Mouse (Mus musculus) liver (tissue): ENCODE results near the gene Gse1.

Experiments
- DNase-seq: peaks from one replicate; pipeline ENCODE4 v3.0.0-alpha.2; 2020; ENCODE audit warnings: mixed read lengths

Gse1 gene

DNA sequence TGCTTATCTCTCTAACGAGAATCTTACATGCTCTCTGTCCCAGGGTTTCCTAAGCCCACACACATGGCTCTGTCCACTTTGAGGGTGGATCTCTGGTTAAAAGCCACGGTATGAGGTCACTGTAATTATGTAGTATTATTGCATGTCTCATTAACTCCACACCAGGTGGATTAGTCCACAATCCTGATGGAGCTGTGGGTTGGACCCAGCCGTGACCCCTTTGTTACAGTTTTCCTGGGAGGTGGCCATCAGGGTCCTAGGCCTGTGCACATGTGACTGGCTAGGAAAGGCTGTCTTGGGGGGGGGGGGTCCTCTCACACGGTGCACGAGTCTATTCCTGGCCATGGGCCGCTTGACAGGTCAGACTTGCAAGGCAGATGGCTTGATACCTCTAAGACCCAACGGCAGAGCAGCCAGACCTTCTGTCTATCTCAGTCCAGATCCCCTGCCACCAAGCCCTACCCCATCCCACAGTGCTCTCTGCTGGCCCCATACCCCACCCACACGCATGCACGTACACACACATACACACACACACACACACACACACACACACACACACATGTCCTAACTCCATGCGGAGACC lies 77.6 kb downstream of the Gse1 start:
- DNase-seq, result no peak

DNA sequence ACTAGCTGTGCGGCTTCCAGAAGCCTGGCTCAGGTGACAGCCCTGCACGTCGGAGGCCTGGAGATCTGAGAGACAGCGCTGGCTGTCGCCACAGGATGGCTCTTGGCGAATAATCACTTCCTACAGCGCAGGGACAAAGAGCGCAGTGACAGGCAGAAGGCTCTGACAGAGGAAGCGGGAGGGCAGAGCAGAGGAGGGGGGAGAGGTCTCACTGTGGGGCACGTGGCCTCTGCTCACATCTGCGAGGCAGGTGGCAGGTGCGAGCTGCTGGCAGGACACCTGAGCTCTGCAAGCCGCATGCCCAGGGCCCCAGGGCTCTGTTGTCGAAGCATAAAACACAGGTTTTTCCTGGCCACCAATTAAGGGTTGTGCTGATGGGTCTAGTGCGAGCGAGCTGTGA lies 78.8 kb downstream of the Gse1 start:
- DNase-seq, result no peak

DNA sequence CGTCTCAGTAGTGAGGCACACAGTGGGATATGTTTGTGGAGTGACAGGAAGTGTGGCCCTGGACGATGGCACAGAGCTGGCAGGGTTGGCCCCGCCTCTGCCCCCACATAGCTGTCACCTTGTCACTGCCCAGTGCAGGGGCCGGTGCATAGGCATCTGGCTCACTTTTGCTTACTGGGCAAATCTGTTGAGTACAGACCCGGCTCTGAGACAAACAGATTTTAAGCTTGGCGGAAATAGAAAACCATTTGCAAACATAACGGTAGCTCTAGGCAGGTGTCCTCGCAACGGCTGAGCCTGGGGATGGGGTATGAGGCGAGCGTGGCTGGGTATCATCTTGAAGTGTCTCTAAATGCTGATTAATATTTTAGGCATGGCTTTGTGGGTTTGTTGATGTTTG lies 79.3 kb downstream of the Gse1 start:
- DNase-seq, result no peak

DNA sequence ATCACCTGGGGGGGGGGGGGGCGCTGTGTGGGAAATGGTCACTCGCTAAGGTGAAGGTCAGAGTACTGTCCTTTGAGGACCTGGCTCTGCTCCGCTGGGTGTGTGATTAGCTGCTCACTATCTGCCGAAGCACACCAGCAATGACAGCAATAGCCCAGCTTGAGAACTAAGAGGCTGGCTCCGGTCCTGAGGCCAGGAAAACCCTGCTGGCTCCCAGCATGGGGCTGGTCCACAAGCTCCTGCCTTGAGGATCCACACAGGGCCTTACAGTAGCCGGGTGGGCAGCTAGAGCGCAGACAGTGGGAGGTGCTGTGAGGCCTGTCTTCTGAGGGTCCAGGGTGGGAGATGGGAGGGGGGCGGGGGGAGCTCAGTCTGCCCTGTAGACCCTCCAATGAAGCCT lies 79.9 kb downstream of the Gse1 start:
- DNase-seq, result no peak

DNA sequence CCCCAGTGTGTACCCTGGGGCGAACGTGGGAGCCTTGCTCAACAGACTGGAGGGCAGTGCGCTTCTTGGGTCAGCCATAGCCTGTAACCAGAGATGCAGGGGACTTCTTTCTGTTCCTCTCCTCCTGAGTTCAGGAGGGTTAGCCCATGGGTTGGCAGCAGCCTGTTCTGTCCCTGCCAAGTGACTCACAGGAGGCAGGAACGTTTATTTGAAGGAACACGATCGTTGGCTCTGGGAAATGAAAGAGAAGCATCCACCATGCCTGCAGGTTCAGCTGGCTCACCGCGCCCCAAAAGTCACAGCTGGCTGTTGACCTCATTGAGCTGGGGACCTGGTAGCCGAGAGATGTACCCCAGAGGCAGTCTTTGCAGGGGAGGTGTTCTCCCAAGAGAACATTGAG lies 80.3 kb downstream of the Gse1 start:
- DNase-seq, result no peak

DNA sequence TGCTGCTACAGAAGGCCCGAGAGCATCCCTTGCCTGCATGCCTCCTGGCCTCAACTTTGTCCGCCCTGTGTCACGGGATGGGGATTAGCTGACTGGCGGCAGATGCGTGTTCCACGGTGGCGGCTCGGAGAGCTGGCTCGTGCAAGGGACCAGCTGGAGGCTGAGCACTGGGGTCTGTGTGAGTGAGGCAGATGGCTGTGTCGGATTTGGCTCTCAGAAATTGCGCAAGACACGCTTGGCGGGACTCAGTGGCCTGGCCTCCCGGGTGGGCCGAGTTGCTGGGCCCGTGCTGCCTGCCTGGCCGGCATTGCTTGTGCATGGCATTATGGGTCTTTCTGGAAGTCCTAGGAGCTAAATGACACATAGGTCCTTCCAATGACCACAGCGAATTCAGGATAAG lies 81.1 kb downstream of the Gse1 start:
- peak; percentile 23 for DNase-seq

DNA sequence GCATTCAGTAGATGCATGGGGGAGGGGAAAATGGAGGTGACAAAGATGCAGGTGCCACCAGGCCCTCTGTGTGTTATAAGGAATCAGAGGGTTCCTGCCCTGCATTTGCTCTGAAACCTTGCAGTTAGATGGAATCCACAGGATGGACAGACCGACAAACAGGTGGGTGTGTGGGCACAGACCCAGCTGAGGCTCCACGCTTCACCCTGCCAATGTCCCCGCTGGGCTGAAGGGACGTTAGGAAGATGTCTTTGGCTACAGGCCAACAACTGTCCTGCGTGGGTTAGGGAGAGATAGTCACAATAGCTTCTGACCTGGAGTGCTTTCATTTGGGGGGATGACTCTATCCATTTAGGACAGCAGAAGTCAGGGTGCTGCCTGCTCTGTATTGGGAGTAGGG lies 81.8 kb downstream of the Gse1 start:
- DNase-seq, result no peak

DNA sequence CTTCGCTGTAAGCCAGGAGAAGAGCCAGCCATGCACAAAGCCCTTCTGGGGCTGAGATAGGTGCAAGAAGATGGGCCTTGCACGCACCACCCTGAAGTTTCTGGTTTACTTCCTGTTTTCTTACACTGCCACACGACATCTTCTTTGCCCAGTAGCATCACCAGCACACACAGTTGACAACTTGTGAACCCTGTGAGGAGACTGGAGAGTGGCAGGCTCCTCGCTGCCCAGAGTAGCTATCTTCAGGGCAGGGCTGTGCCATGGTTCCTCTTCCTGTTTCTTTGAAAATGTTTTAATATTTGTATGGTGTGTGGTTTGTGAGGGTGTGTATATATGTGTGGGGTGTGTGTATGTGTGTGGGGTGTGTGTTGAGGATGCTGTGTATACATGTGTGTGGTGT lies 84.2 kb downstream of the Gse1 start:
- no peak for DNase-seq

DNA sequence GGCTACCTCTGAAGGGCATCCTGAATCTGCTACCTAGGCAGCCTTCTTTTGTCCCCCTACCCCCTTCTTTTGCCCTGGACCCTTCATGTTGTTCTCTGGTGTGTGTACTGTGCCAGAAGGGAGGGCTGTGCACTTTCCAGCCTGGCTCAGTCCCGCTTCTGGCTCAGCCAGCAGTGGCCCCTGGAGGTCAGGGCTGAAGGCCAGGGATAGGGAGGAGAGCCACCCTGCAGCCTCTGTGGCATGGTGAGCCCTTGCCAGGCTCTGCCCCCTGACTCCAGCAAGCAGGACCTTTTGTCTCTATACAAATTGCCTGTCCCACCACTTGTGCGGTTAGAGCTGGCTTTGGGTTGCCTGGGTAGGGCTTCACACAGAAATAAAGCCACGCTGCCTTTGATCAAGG lies 85.4 kb downstream of the Gse1 start:
- no peak for DNase-seq

DNA sequence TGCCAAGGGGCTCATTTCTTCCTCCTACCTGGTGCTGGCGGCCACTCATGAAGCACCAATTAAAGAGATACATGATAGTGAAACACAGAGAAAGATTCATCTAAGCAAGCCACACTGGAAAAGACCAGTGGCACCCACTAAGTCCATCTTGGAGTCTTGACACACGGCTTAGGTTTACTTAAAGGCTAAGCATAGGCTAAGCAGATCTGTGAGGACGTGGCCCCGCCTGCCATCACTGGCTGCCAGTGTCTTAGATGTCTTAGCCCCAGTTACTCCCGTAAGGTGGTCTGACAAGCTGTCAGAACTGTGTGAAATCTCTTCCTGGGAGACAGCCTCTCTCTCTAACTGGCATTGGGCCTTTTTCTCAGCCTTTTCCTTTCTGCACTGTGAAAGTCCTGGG lies 86.7 kb downstream of the Gse1 start:
- no peak for DNase-seq

DNA sequence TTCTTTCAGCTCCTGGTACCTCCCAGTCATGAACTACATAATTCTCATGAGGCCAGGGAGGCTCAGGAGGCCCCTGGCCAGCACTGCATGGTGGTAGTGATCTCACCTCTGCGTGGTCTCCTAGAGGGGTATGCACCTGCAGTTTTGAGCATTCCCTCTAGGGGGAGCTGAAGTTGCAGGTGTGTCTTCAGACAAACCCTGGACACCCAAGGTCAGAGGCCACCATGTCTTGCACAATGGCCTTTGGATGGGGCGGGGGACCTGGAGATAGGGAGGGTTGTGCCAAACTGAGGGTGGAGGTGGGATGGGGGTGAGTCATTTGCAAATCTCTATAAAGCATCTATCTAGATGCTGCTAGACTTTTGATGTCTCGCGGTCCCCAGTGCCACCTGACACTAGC lies 87.4 kb downstream of the Gse1 start:
- DNase-seq, result peak; percentile 62

DNA sequence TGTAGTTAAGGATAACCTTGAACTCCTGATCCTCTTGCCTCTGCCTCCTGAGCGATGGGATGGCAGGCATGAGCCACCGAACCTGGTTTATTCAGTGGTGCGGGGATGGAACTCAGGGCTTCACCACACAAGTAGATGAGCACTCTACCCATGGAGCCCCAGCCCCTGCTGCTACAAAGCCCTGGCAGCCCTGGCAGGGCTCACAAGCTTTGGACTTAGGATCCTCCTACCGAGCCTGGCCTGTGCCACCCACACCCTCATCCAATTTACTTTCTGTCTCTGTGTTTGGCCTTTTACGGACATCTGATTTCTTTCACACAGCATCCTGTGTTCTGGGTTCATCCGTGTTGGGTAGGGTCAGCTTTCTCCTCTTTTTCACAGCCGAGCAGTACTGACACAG lies 88.5 kb downstream of the Gse1 start:
- DNase-seq, result no peak

DNA sequence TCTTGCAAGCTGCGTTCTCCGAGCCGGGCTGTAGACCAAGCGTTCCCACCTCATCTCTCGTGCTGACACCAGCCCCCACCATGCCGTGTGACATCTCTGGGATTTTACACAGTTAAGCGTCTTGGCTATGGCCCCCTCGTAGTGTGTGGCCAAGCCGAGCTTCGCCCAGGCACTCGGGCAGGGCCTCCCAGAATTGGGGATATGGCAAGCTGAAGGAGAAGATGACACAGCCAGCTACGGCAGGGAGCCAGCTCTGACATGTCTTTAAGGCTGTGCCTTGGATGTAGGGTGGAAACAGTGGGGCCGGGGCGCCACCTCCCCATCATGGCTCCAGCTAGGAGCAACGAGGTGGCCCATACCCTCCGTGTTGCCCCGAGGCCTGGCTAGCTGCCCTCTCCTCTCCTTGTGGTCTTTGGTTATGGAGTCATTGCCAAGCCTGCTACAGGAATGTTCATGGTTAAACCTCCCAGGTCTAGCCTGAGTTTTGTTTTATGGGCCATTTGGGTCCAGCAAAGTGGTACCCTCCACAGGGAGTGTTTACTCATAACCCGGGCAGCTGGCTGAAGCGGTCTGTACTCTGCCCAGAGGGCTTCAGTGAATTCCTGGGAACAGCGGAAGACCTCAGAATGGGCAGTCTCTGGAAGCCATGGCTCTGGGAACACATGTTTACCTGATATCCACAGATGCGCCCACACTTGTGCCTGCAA lies 89.0 kb downstream of the Gse1 start:
- DNase-seq, result no peak

DNA sequence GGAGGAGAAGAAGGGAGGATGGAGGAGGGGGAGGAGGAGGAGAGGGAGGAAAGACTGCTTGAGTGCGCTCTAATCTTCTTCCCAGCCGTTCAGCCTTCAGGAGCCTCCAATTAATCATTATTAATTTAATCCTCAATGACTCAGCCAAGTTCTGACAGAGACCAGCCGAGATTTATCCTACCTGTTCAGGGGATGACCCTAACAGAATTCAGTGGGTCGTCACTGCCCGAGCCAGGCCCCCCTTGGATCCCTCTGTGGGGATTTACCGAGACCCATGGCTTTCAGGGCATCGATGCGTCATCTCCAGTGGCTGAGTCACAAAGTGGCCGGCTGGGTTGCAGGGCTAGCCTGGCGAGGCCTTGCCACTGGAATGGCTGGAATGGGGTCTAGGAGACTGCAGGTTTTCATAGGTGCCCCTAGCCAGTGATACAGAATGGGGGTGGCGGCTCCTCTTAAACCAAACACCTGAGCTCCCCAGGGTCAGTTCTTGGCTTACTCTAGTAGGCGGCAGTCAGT lies 90.3 kb downstream of the Gse1 start:
- no peak for DNase-seq

DNA sequence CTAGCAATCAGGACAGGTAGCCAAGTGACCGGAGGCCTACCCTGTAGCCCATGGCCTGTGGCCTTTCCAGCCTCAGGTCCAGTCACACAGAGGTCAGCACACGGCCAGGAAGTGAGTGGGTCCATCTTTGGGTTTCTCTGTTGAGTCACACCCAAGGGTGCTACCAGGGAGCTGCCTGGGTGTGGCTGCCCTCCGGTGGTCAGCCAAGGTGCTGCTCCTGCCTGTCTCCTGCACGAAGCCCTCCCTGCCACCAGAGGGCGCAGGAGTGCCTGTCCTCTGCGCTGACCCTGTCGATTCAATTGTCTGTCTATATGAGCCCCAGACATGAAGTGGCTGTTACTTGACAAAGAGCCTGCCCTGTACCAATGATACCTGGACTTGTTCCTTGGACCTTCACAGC lies 91.2 kb downstream of the Gse1 start:
- peak; percentile 90 for DNase-seq

DNA sequence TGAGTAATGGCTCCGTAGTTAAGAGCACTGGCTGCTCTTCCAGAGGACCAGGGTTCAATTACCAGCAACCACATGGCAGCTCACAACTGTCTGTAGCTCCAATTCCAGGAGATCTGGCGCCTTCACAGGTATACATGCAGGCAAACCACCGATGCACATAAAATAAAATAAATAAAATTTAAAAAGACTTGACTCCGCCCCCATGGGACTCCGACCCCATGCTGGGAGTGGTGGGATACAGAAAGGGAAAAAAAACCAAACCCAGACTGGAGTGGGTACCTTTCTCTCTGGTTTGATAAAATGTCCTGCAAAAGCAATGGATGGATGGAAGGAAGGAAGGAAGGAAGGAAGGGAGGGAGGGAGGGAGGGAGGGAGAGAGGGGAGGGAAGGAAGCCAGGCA lies 91.9 kb downstream of the Gse1 start:
- no peak for DNase-seq

DNA sequence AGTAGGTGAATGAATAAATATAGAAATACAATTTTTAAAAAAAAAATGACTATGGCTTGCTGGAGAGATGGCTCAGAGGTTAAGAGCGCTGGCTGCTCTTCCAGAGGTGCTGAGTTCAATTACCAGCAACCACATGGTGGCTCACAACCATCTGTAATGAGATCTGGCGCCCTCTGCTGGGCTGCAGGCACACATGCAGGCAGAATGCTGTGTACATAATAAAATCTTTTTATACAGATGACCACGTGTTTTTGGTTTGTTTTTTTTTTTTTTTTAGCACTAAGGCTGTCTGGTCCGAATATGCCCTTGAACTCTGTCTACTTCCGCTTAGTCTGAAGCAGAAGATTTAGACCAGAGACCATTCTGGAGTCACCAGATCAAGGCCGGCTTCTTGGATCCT lies 93.5 kb downstream of the Gse1 start:
- DNase-seq, result peak; percentile 71

DNA sequence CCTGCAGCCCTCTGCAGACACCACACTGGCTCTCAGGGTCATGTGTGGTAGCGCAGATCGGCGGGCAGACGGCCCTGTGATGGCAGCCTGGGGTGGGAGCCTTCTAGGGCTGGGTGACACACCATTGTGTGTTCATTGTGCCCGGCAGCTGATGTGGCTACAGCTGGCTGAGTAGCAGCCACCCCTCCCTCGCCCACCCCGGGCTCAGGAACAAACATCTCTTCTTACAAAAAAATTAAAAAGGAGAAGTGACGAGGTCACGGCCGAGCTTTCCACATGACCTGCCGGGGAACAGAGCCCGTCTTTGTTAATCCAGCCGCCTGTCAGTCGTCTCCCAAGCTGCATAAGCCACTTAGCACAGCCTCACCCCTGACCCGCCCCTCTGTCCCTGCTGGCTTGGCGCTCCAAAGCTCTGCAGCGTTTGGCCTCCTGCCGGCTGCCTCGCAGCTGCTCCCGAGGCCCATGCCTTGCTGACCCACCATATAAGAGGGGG lies 94.7 kb downstream of the Gse1 start:
- peak; percentile 52 for DNase-seq

DNA sequence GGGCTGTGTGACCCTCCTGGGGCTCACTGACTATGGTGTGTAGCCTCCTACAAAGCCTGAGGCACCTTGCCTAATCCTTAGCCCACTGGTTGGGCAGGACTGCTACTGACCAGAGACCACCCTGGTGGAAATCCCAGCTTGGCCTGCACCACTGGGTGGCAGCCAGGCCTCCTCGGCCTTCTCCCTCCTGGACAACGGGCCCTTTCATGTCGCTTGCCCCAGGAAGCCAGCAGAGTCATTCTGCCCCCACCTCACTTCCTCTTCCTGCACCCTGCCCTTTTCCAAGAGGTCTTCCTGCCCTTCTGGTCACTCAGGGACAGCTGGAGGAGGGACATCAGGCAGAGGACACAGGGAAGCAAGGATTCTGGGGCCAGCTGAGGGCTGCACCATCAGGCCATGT lies 96.3 kb downstream of the Gse1 start:
- DNase-seq, result no peak

DNA sequence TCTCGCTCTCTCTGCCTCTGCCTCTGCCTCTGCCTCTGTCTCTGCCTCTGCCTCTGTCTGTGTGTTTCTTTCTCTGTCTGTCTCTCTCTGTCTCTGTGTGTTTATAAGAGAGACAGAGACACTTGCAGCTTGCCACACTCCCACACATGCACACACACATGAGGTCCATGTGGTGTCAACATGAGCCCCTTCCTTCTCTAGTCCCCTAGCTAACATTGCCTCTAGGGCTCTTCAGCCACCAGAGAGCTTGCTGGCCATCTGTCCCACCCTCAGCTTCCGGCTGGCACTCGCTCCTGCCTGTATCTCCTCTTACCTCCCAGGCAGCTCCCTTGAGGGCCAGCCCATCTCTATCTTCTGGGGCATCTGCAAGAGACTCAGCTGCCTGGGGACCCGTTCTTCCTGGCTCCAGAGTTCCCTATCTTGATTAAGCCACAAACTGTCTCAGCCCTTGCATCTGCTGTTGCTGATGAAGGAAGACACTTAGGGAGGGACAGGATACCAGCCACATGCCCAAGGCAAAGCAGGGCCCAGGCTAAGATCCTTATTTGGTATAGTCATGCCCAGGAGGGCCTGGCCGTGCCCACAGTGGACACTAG lies 97.0 kb downstream of the Gse1 start:
- peak; percentile 71 for DNase-seq

DNA sequence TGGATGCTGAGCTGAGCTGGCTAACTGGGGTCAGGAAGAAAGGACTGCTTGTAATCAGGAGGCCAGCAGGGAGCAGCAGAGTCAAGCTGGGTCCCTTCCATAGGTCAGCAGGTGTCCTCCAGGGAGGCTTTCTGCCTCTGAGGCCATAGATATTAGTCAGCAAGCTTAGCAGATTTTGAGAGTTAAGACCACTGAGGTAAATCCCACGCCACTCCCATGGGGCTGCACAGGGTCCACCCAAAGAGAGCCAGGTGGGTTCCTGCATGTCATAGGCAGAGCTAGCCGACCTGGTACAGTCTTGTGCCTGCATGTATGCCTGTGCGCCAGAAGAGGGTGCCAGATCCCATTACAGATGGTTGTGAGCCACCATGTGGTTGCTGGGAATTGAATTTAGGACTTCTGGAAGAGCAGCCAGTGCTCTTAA lies 98.9 kb downstream of the Gse1 start:
- peak; percentile 61 for DNase-seq

DNA sequence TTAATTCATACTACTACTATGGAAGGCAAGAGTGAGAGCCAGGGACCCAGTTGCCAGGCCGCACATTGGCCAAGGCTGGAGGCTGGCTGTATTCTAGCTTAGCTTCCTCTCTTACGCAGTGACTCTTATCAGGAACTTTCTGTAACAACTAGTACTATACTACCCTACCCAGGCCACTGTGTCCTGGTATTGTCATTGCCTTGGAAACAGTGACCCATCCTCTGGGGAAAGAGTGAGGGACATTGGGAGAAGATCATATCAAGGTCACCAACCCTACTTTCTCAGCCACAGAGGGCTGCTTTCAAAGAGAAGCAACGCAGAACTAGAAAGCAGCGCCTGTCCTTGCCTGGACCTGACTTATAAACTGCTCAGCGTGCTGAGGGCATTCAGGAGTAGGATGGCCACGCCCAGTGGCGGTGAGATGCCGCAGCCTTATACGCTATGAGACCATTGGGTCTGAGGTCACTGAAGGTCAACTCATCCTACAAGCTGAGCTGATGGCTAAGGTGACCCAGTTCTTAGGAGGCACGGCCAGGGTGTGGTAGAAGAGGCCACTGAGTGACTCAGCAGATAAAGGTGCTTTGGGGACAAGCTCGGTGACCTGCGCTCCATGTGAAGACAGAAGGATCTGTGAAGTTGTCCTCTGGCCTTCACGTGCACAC lies 100.2 kb downstream of the Gse1 start:
- DNase-seq, result no peak

DNA sequence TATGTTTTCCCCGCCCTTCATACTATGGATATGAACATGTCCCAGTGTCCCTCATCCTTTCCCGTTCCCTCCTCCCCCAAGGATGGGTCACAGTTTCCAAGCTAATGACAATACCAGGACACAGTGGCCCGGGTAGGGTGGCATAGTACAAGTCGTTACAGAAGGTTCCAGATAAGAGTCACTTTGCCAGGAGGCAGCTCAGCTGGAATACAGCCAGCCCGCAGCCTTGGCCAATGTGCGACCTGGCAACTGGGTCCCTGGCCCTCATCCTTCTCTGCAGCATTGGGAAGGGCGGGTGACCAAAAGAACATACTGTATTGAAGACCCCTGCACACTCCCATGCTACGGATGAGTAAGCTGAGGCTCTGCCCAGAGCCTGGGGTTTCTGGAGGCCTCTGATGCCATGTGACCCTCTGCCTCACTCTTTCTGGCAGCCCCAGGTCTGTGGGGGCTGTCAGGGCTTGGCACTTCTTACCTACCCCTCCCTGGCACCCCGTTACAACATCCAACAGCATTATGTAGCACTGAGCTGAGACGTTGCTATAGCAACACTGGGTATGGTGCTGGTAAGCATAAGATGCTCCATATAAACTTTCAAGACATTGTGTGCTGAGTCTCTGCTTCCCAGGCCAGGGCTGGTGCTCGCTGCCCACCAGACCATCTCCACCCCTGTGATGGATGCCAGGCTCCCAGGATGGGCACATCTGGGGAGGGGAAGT lies 100.9 kb downstream of the Gse1 start:
- no peak for DNase-seq
